Mouse (Mus musculus): Measurements from ENCODE around the gene Hmgcs2. TPM values are rescaled to one million over a fixed set of nuclear protein-coding genes. Genes with fewer than 3 reads are reported as not detected.
A peak's percentile ranks its signal among the peaks of the same experiment; 100 is the strongest.
"Not testable (repeated sequence)": the region's sequence is repeated elsewhere in the genome, so short reads cannot be mapped to it uniquely, and the experiment has no call there.

The Hmgcs2 gene
- polyA plus RNA-seq, 1 experiment from 2014 or later, result 1.3 TPM

DNA sequence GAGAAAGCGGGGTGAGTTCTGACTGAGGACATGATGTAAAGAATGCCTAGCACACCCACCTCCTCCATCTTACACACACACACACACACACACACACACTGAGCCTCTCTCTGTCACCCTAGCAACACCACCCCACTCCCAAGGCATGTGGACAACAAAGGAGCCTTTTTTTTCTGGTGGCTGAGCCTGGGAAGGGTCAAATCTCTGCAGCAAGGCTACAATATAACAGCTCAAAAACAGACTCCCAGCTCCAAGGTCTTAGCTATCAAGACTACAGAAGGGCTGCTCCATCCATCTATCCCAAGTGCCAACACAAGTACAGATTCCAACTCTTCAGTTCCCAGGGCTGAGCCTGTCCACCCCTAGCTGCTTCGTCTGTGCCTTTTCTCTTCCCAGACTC is 39.0 kb downstream of the Hmgcs2 start:
- Histone ChIP-seq H3K36me3 (peaks cover 85% of the 10 kb centered on the region), H3K27me3 (no peaks in the 10 kb centered on the region), H3K9ac (no peak overlapping the region), H3K4me1 (peaks cover 22% of the 10 kb centered on the region), H3K27ac (no peak overlapping the region), H3K4me2 (replicated peaks) (no peak overlapping the region), H3K9me3 (no peaks in the 10 kb centered on the region), H3K4me3 (no peak overlapping the region)
- no peak for ATAC-seq (ENCODE audit: low FRiP score, low read depth)
- WGBS, result 76% methylated on average over 2 of the region's 2 CpGs

DNA sequence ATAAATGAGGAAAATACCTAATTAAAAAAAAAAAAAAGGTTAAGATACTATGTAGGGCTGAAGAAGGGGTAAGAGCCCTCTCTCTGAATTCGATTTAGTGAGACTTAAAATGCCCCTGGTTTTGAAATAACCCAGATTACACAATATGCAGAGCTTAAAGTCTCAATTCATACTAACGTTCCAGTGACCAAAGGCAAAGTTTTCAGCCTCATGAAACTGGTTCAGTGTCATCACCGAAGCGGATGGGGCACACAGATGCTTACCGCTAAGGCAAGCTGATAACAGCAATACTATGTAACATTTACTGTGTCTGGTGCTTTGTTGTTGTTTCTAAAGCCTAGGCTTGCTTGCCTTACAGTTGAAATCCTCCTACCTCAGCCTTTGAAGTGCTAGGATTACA is 42.0 kb downstream of the Hmgcs2 start:
- Histone ChIP-seq H3K4me1 (peaks cover 15% of the 10 kb centered on the region), H3K9me3 (no peaks in the 10 kb centered on the region), H3K4me3 (no peak overlapping the region), H3K27me3 (no peaks in the 10 kb centered on the region), H3K4me2 (replicated peaks) (no peak overlapping the region), H3K9ac (no peak overlapping the region), H3K36me3 (peaks cover 87% of the 10 kb centered on the region), H3K27ac (no peak overlapping the region)
- ATAC-seq (ENCODE audit: low FRiP score, low read depth), result no peak
- 94% methylated on average over 5 of the region's 5 CpGs for WGBS

DNA sequence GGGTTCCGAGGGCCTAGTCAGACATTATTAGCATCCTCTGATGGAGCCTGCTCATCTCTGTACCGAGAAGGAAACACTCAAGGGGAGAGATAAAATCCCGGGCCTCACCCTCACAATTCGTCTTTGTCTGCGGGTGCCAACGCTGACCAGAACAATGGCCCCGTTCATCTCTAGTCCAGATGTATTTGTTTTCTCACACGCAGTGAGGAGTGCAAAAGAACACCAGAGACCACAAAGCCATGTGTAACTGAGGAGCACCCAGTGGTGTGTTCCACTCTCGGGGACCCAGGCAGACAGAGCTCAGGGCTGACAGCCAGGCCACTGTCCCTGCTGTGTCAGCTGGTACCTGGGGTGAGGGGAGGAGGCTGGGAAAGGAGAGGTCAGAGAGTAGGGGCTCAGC is 44.0 kb downstream of the Hmgcs2 start:
- no peak overlapping the region for H3K9ac ChIP-seq
- H3K4me1 ChIP-seq, result no peaks in the 10 kb centered on the region
- H3K36me3 ChIP-seq, result peaks cover 93% of the 10 kb centered on the region
- H3K4me2 ChIP-seq (replicated peaks), result no peak overlapping the region
- no peaks in the 10 kb centered on the region for H3K9me3 ChIP-seq
- no peak overlapping the region for H3K4me3 ChIP-seq
- H3K27ac ChIP-seq, result no peak overlapping the region
- no peak for ATAC-seq (ENCODE audit: low FRiP score, low read depth)
- 88% methylated on average over 9 of the region's 9 CpGs for WGBS
- H3K27me3 ChIP-seq, result no peaks in the 10 kb centered on the region

DNA sequence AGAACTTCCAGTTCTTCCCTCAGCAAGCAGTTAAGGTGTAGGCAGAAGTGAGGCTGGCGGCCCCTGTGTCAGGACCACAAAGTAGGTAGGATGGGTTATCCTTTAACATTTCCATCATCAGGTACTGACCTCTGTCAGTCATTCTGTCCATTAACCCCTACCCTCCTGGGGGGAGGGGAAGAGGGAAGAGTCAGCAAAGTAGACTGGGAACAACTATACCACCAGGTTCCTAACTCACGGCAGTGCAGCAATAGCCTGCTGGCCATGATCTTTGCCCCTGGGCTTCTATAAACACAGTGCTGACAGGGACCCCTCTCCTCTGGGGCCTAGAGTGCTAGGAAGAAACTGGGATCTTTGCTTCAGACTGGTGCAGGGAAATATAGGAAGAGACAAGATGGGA is 53.8 kb downstream of the Hmgcs2 start:
- H3K27ac ChIP-seq, result no peak overlapping the region
- H3K27me3 ChIP-seq, result no peaks in the 10 kb centered on the region
- H3K9ac ChIP-seq, result no peak overlapping the region
- no peak overlapping the region for H3K4me2 ChIP-seq (replicated peaks)
- peaks cover 37% of the 10 kb centered on the region for H3K4me1 ChIP-seq
- H3K36me3 ChIP-seq, result peaks cover 56% of the 10 kb centered on the region
- H3K9me3 ChIP-seq, result no peaks in the 10 kb centered on the region
- H3K4me3 ChIP-seq, result no peak overlapping the region
- WGBS, result 84% methylated on average over 2 of the region's 2 CpGs
- ATAC-seq (ENCODE audit: low FRiP score, low read depth), result no peak

DNA sequence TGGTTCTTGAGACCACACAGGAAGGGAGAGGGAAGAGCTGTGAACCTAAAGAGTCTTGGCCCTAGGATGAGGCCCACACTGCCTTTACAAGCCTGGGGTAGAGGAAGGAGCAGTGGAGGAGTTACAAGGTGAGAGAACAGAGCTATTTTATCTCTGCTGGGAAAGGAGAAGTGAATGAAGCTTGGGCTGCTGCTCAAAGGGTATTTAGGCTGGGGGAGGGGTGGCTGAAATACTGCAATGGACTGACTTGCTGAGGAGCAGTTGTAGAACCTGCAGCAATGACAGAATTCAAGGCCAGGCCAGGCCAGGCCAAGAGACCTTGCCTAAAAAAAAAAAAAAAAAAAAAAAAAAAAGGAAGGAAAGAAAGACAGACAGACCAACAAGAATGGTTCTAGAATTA is 55.1 kb downstream of the Hmgcs2 start:
- Histone ChIP-seq H3K4me2 (replicated peaks) (no peak overlapping the region), H3K4me1 (peaks cover 37% of the 10 kb centered on the region), H3K27me3 (no peaks in the 10 kb centered on the region), H3K36me3 (peaks cover 43% of the 10 kb centered on the region), H3K9ac (no peak overlapping the region), H3K27ac (no peak overlapping the region), H3K9me3 (no peaks in the 10 kb centered on the region), H3K4me3 (no peak overlapping the region)
- ATAC-seq (ENCODE audit: low FRiP score, low read depth), result no peak

DNA sequence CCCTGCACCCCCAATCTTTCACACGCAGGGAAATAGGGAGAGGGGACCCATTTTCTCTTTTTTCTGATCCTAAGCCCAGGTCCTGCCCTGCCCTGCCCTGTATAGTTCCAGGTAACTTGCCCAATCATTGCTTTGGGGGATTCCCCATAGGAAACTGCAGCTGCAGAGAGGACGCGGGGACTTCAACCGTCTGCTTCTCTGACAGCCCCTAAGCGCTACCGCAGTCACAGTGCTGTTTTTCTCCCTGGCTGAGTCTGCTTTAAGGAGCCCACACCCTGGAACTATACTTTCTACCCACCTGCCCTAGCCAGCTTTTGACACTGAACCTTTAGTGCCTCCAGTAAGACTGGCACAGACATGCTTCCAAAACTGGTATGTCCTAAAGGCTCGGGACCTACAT is 55.7 kb downstream of the Hmgcs2 start:
- Histone ChIP-seq H3K36me3 (peaks cover 39% of the 10 kb centered on the region), H3K27me3 (no peaks in the 10 kb centered on the region), H3K9me3 (no peaks in the 10 kb centered on the region), H3K4me1 (peaks cover 37% of the 10 kb centered on the region), H3K4me3 (no peak overlapping the region), H3K4me2 (replicated peaks) (no peak overlapping the region), H3K9ac (no peak overlapping the region), H3K27ac (no peak overlapping the region)
- ATAC-seq (ENCODE audit: low FRiP score, low read depth), result no peak
- WGBS, result 70% methylated on average over 7 of the region's 7 CpGs

DNA sequence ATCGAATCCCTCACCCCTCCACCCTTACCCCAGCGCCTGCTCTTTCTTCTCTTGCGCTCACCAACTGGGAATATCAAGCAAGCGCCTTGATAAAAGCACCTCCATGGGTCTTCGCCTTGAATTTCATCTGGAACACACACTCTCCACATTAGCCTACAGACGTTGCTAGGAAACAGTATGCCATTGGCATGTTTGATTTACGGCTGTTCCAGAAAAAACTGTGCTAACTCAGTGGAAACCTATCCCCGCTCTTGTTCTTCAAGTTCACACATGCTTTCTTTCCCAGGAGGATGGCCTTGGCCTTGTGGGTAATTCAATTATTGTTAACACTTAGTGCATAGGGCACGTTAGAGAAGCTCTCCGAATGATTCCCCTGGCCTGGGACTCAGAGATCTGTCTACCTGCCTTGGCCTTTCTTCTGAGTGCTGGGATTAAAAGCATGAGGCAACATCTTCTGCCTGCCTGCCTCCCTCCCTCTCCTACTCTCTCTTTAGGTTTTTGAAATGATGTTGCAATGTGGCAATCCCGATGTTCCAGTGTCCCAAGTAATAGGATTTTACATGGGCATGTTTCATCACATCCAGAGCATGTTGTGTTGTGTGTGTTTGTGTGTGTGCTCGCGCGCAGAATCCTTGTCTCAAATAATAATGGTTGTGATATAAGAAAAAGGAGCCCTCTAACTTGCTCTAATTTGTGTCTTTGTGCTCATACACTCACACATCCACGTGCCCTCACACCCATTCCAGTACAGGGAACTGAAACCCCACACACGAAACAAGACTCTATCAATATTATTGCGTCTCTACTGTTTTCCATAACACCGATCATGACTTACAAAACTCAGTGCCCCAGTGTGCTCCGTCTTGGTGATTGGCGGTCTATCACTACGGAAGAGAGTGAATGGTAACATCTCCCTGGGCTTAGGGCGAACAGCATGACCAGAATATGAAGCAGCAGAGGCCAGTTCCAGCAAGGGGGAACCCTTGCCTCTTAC is 56.7 kb downstream of the Hmgcs2 start:
- H3K4me2 ChIP-seq (replicated peaks), result peak overlapping the region; percentile 86
- H3K27ac ChIP-seq, result no peak overlapping the region
- peak overlapping the region; percentile 75; the same call in 1 of the 2 replicates for H3K4me3 ChIP-seq

DNA sequence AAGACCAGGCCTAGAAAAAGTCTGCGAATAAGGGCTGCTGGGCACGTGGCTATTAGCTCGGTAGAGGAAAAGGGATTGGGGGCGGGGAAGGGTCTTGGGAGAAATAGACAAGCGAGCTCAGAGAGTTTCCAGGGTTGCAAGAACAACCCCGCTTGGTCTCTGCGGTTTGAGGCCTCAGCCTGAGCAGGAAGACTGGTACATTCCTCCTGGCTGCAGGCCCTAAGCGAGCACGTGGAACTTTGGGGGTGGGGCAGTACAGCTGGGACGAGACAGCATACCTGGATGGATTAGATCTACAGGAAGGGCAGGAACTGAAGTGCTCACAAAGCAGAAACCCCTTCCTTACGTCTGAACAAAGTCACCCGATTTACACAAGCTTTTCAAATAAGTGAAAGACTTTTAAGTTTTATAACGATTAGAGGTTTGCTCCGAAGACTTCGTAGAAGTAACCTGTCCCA is 58.4 kb downstream of the Hmgcs2 start:
- Histone ChIP-seq H3K4me1 (peaks cover 37% of the 10 kb centered on the region), H3K27ac (peak overlapping the region; percentile 92), H3K4me3 (peak overlapping the region; percentile 75), H3K9me3 (no peaks in the 10 kb centered on the region), H3K36me3 (peaks cover 13% of the 10 kb centered on the region), H3K9ac (peak overlapping the region; percentile 79), H3K27me3 (no peaks in the 10 kb centered on the region), H3K4me2 (replicated peaks) (peak overlapping the region; percentile 86)
- WGBS, result 3% methylated on average over 15 of the region's 15 CpGs
- peak; percentile 49 for ATAC-seq (ENCODE audit: low FRiP score, low read depth)

More for the DNA sequence above, 56.7 kb downstream of the Hmgcs2 start:
- H3K9ac ChIP-seq, result no peak overlapping the region
- ATAC-seq (ENCODE audit: low FRiP score, low read depth), result no peak
- H3K36me3 ChIP-seq, result peaks cover 28% of the 10 kb centered on the region
- H3K27me3 ChIP-seq, result no peaks in the 10 kb centered on the region
- 78% methylated on average over 22 of the region's 22 CpGs for WGBS
- no peaks in the 10 kb centered on the region for H3K9me3 ChIP-seq
- H3K4me1 ChIP-seq, result peaks cover 37% of the 10 kb centered on the region

DNA sequence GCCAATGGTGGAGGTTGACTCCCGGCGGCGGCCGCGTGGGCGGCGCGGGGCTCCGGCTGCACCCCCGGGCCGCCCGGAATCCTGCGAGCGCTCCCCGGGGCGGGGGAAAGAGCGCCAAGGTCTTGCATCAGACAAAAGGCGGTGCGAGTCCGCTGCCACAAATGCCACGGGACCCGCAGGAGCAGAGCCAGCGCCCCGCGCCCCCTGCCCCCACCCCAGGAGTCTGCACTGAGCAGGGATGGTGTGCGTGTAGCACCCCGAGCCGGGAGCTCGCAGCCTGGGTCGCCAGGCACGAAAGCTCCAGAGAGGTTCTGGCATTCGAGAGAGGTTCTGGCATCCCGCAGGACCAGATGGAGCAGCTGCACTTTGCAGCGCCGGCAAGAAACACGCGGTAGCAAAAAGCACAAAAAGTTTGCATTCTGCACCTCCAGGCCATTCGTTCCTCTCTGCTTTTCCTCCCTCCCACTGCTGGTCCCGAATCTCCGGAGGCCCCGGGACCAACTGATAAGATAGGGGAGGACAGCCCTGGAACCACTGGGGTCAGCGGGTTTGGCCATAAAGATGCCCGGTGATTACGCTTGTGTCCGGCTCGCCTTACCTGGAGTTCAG is 59.0 kb downstream of the Hmgcs2 start:
- Histone ChIP-seq H3K27ac (peak overlapping the region; percentile 92), H3K4me2 (replicated peaks) (peak overlapping the region; percentile 86), H3K9me3 (no peaks in the 10 kb centered on the region), H3K4me3 (peak overlapping the region; percentile 75), H3K27me3 (no peaks in the 10 kb centered on the region), H3K9ac (peak overlapping the region; percentile 79), H3K36me3 (peaks cover 8% of the 10 kb centered on the region), H3K4me1 (peaks cover 37% of the 10 kb centered on the region)
- peak; percentile 46 for ATAC-seq (ENCODE audit: low FRiP score, low read depth)
- WGBS, result under 1% methylated on average over 45 of the region's 46 CpGs

DNA sequence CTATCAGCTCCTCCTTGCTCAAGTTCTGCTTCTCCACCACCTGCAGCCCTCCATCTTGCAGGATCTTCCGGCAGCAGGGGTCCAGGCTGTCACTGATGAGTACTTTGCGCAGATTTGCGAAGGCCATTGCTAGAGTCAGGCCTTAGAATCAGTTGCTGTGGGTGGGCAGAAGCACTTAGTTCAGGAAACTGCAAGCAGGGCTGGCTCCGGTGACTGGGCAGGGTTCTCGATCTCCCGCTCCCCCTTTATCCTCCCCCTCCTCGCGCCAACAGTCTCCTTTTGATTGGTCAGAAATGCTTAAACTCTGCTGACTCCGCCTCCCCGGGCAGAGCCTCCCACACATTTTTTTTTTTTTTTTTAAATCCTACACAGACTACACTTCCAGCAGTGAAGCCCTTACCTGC is 59.5 kb downstream of the Hmgcs2 start, which contains the start of gene Phgdh:
TSS of gene Phgdh (minus strand) at position 285 of the 404 bp plus-strand sequence.
- not testable (repeated sequence) for H3K36me3 ChIP-seq, H3K9me3 ChIP-seq, H3K27me3 ChIP-seq
- peak within 1 kb of the TSS; percentile 86 for H3K4me2 ChIP-seq (replicated peaks)
- 0% methylated on average over 10 of the region's 10 CpGs for WGBS
- peak within 1 kb of the TSS; percentile 92 for H3K27ac ChIP-seq
- ATAC-seq (ENCODE audit: low FRiP score, low read depth), result peak; percentile 83
- peak within 1 kb of the TSS; percentile 79 for H3K9ac ChIP-seq
- peak within 1 kb of the TSS; percentile 75 for H3K4me3 ChIP-seq
- H3K4me1 ChIP-seq, result peaks cover 37% of the 10 kb centered on the region

DNA sequence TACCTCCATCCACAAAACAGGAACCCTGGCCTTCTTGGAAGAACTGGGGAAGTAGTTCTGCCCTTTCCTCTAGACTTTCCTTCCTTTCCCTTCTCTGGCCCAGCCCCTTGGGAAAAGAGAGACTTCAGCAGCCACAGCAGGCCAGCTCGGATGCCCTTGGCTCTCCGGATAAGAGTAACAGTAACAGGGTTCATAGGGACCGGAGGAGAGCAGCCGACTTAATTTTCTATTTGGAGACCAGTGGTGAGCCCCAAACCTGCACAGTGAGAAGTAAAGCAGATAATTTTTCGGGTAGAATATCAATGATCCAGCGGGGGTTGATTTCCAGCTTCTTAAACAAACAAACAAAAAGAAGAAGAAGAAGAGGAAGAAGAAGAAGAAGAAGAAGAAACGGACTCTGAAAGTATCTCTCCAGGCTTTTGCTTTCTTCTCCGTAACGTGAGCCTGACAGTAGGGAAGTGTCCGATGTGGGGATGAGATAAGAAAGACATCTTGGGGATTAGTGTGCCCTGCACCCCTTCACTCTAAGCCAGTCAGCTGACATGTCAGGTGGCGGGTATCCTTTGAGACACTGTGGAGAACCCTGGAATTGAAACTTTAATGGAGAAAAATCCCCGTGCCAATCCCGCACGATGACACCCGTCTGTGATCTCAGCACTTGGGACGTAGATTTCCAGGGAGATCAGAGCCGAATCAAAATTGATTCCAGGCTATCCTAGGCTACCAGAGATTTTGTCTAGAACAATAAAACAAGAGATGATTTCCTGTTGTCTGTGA is 60.8 kb downstream of the Hmgcs2 start:
- 87% methylated on average over 17 of the region's 17 CpGs for WGBS
- H3K4me1 ChIP-seq, result peaks cover 26% of the 10 kb centered on the region
- no peak overlapping the region for H3K4me2 ChIP-seq (replicated peaks)
- no peaks in the 10 kb centered on the region for H3K9me3 ChIP-seq
- no peak for ATAC-seq (ENCODE audit: low FRiP score, low read depth)
- no peak overlapping the region for H3K27ac ChIP-seq
- H3K27me3 ChIP-seq, result no peaks in the 10 kb centered on the region
- H3K4me3 ChIP-seq, result no peak overlapping the region
- no peak overlapping the region for H3K9ac ChIP-seq
- no peaks in the 10 kb centered on the region for H3K36me3 ChIP-seq

DNA sequence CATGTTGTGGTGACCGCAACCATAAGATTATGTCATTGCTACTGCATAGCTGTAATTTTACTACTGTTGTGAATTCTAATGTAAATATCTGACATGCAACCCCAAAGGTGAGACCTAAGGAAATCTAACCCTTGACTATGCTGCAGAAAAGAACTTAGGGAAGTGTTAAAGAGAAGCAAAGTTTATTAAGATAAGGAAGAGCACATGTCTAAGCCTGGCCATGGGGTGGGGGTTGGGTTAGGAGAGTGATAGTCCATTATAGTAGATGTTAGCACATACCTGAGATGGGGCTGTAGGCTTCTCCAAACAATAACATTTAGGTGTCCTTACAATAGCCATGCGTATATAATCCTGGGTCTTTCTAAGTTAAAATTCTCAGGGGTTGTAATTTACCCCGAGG is 63.0 kb downstream of the Hmgcs2 start:
- H3K27ac ChIP-seq, result no peak overlapping the region
- peaks cover 3% of the 10 kb centered on the region for H3K4me1 ChIP-seq
- H3K4me3 ChIP-seq, result no peak overlapping the region
- H3K4me2 ChIP-seq (replicated peaks), result no peak overlapping the region
- H3K36me3 ChIP-seq, result no peaks in the 10 kb centered on the region
- no peaks in the 10 kb centered on the region for H3K27me3 ChIP-seq
- no peaks in the 10 kb centered on the region for H3K9me3 ChIP-seq
- 87% methylated on average over 3 of the region's 3 CpGs for WGBS
- no peak overlapping the region for H3K9ac ChIP-seq
- no peak for ATAC-seq (ENCODE audit: low FRiP score, low read depth)

All from limb, embryonic 13.5 days (tissue).